Mouse (Mus musculus) CH12F3 (cell line): ENCODE data around the gene Tob2.

Experiments
- in situ Hi-C: fragments of 300-500 bp; cut with MboI; formaldehyde crosslinking; loops from 2 replicates; pipeline ENCODE4 v1.14.3; 2020; ENCODE audit warnings: low sequenced_read_pairs

Gene Tob2

DNA sequence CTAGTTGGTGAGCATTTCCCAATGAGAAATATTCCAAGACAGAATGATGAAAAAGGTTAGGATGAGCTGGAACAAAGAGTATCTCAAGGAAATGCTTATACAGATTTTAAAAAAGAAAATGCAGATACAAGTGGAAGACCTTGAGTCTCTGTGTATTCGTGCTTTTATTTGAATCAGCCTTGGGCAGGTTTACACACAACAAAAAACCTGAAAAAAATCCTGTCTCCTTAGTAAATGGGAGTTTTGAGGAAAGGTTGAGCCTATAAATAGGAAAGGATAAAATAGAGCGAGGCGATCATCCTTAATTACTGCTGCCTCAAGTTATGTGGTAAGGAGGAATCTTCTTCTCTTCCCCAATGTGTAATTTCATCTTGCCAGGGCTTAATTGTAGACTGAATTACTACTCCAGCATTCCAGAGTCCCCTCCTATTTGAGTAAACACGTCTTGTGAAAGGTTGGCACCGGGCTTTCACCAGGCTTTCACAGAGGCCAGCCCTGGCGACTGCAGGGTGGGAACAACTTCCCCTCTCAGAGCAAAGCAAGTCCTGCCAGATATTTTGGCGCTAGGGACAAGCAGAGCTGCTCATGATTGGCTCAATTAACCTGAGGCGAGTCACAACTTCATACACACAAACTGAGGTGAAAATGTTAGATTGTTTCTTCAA is 2.0 kb upstream of the Tob2 start:
- in situ Hi-C loops, result no loop called here

- in situ Hi-C loops, result no loop called here
Measured at GRCm38 (mm10) chr15:81859330-81860255, 997 bp upstream of the Tob2 start.

GRCm38 (mm10) chr15:81858138-81858516 is 469 bp downstream of the Tob2 start:
- in situ Hi-C loops, result no loop called here

DNA sequence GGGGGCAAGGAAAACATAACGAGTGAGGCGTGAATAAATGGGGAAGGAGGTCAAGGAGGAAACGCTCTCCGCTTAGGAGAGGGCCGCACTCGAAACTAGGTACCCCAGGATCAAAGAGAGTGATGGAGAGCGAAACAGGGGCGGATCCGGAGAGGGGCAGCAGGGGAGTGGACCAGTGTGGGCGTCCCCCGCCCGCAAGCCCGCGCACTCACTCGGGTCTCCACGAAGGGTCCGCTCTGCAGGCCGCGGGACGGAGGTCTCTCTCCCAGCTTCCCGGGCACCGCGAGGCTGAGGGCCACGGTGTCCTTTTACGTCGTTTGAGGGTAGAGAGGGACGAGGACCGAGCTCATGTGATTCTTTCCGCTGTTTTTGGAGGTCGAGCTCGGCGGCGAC is 876 bp downstream of the Tob2 start:
- in situ Hi-C loops, result no loop called here

- in situ Hi-C loops, result no loop called here
Measured at GRCm38 (mm10) chr15:81856938-81857723, 1.5 kb downstream of the Tob2 start.

- in situ Hi-C loops, result no loop called here
Measured at GRCm38 (mm10) chr15:81856030-81856790, 2.4 kb downstream of the Tob2 start.

DNA sequence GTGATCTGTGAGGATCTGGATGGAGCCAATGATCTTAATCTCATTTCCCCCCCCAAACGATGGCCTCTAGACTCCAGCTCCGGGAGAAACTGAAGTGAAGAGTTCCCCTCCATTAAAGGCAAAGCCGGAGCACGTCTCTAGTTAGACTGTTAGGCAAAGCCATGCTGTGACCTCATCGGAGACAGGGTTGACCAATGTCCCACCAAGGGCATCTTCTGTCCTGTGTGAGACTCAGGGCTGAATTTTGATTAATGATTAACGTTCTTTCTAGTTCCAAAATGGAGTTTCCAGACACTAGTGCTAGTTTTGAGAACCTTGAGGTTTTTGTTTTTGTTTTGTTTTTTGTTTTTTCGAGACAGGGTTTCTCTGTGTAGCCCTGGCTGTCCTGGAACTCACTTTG is 5.5 kb downstream of the Tob2 start:
- in situ Hi-C loops, result no loop called here

- in situ Hi-C loops, result no loop called here
Measured at GRCm38 (mm10) chr15:81852411-81853000, 6.1 kb downstream of the Tob2 start.

GRCm38 (mm10) chr15:81851375-81851774 is 7.2 kb downstream of the Tob2 start:
- in situ Hi-C loops, result no loop called here

- in situ Hi-C loops, result no loop called here
Measured at GRCm38 (mm10) chr15:81850718-81851117, 7.9 kb downstream of the Tob2 start.

GRCm38 (mm10) chr15:81849104-81849503 is 9.5 kb downstream of the Tob2 start:
- in situ Hi-C loops, result no loop called here

DNA sequence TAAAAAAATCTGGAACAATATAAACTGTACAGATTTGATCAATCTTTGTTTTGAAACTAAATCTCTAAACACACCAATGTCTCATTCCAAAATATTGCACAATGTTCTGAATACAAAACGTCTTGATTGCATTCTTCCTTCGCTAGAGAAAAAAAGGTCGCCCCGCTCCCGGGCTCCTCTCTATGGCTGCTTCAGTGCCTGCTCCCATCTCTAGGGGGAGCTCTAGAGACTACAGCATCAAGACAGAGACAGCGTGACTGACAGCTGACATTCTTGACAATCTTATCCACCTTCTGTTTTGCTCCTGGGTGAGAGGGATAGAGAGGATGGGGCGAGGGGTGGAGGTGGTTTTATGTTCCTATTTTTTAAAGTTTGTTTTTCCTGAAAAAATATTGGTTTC is 10.3 kb downstream of the Tob2 start:
- in situ Hi-C loops, result no loop called here

GRCm38 (mm10) chr15:81847861-81848260 is 10.7 kb downstream of the Tob2 start:
- in situ Hi-C loops, result no loop called here

DNA sequence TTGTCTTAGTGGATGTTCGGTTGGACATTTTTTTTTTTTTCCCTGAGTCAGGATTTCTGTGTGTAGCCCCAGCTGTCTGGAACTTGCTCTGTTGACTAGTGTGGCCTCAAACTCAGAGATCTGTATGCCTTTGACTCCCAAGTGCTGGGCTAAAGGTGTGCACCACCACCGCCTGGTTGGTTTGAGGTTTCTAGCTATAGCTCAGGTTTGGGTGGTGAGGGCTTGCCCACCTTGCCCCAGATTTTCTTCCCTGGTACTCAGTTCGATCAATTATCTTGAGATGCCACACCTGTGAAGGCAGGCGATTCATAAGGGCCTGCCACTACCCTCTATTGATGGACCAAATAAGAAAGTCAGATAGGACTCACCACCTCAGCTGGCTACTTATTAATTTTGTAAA is 11.4 kb downstream of the Tob2 start:
- in situ Hi-C loops, result no loop called here

DNA sequence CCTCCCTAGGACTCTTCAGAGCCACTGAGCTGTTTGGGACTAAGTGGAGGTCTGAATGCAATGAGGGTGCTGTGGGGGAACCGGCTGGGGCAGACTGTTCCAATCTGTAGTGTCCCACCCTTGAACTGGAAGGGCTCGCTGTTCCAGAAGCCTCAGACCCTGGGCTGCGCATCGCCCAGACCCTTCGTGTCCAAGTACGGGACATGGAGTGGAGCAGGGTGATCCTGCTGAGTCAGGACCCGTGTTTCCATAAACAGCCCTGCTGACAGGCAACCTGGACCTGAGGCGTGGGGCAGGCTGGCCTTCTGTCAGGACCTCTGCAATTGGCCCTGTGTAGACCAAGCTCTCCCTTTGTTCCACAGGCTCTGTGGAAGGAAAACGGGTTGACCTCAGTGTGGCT is 11.8 kb downstream of the Tob2 start:
- in situ Hi-C loops, result no loop called here

GRCm38 (mm10) chr15:81845724-81846123 is 12.9 kb downstream of the Tob2 start:
- in situ Hi-C loops, result no loop called here

- in situ Hi-C loops, result no loop called here
Measured at GRCm38 (mm10) chr15:81845033-81845625, 13.5 kb downstream of the Tob2 start.

- in situ Hi-C loops, result no loop called here
Measured at GRCm38 (mm10) chr15:81842275-81842674, 16.3 kb downstream of the Tob2 start.

DNA sequence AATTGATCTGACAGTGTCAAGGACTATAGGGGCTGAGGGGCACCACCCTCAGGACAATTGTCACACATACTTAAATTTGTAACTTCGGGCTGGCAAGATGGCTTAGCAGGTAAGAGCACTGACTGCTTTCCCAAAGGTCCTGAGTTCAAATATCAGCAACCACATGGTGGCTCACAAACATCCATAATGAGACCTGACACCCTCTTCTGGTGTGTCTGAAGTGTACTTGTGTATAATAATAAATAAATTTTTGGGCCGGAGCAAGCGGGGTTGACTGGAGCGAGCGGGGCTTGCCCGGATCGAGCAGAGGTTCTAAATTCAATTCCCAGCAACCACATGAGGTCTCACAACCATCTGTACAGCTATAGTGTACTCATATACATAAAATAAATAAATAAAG is 18.3 kb downstream of the Tob2 start:
- in situ Hi-C loops, result no loop called here

DNA sequence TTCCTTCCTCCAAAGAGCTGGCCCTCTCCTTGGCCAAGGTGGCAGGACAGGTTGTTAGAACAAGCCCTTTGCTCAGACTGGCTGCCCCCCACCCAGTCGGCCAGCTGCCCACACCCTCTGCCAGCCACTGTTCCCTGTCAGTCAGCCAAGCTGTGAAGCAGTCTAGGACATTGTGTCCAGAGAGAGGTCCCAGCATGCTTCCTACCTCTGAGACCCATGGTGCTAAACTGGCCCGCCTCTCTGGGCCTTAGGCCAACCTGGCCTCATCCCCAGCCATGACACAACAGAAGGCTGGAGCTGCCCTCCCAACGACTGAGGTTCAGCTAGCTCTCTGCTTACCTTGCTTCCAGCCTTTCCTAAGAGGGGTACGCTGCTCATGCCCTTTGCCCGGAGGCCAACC is 19.0 kb downstream of the Tob2 start:
- in situ Hi-C loops, result no loop called here
